Mouse (Mus musculus) forebrain, embryonic 16.5 days (tissue): ENCODE results near the gene Abhd14a. TPM values are rescaled to one million over a fixed set of nuclear protein-coding genes. Genes with fewer than 3 reads are reported as not detected.

ENCODE experiments used
- ATAC-seq: fragments of 200-750 bp; cut with Nextera tagmentation; 2 replicates; pipeline ENCODE4 v1.8.0; 2017; ENCODE audit warnings: mild to moderate bottlenecking, moderate library complexity
- H3K27ac ChIP-seq: fragments of 300-500 bp; sonication (generic); 2 replicates; pipeline ENCODE4 v1.5.1; 2014; ENCODE audit warnings: low read length, control low read depth
- H3K27me3 ChIP-seq: fragments of 300-500 bp; sonication (generic); replicated peaks from 2 replicates; pipeline ENCODE4 v1.6.1; 2014; ENCODE audit warnings: low read length; ENCODE audit not compliant: control insufficient read depth, insufficient read depth
- H3K36me3 ChIP-seq: fragments of 300-500 bp; sonication (generic); 2 replicates; pipeline ENCODE4 v1.6.1; 2014; ENCODE audit not compliant: control insufficient read depth, insufficient read depth
- H3K4me1 ChIP-seq: fragments of 300-500 bp; sonication (generic); replicated peaks from 2 replicates; pipeline ENCODE4 v1.6.1; 2014; ENCODE audit warnings: low read length; ENCODE audit not compliant: control insufficient read depth, insufficient read depth
- H3K4me2 ChIP-seq: fragments of 300-500 bp; sonication (generic); 2 replicates; pipeline ENCODE4 v1.6.1; 2014; ENCODE audit warnings: mild to moderate bottlenecking, low read length, control low read depth
- H3K4me3 ChIP-seq: fragments of 300-500 bp; sonication (generic); replicated peaks from 2 replicates; pipeline ENCODE4 v1.5.1; 2014; ENCODE audit warnings: mild to moderate bottlenecking, low read length, control low read depth
- H3K9ac ChIP-seq: fragments of 300-500 bp; sonication (generic); replicated peaks from 2 replicates; pipeline ENCODE4 v1.6.1; 2014; ENCODE audit warnings: low read depth, low read length, control low read depth
- H3K9me3 ChIP-seq: fragments of 300-500 bp; sonication (generic); 2 replicates; pipeline ENCODE4 v1.6.1; 2016; ENCODE audit warnings: low read length; ENCODE audit not compliant: control insufficient read depth
- WGBS: fragments of 180-500 bp; shearing (Covaris S2); extraction: QIAGEN DNeasy Blood & Tissue Kit; methylation state at CpG from one replicate; pipeline ENCODE4 v1.1.7; 2014; 5-methylcytosine and 5-hydroxymethylcytosine counted together
- polyA plus RNA-seq: library from polyadenylated mRNA; unstranded; fragments of >200 nt; fragmentation: Nextera tagmentation; extraction: Ambion mirVana; gene quantifications from 2 replicates; pipeline ENCODE4 v1.2.1, GENCODE M21; 2015

Gene Abhd14a
- polyA plus RNA-seq, 1 experiment from 2014 or later = 81.9 TPM

GRCm38 (mm10) chr9:106456325-106457162 lies 9.1 kb upstream of the Abhd14a start:
- H3K36me3 ChIP-seq = peaks cover 4% of the 10 kb centered on the region; the same call in 1 of the 2 replicates
- peaks cover 53% of the 10 kb centered on the region for H3K4me1 ChIP-seq
- peak overlapping the region; percentile 78 for H3K4me3 ChIP-seq
- H3K9me3 ChIP-seq = no peaks in the 10 kb centered on the region
- peak overlapping the region; percentile 96 for H3K9ac ChIP-seq
- H3K4me2 ChIP-seq = peak overlapping the region; percentile 99
- no peaks in the 10 kb centered on the region for H3K27me3 ChIP-seq
- H3K27ac ChIP-seq = peak overlapping the region; percentile 51
- WGBS = 25% methylated on average over 15 of the region's 15 CpGs
- no peak for ATAC-seq

- Histone ChIP-seq H3K27ac (peak overlapping the region; percentile 89), H3K9ac (peak overlapping the region; percentile 96), H3K4me1 (peaks cover 55% of the 10 kb centered on the region), H3K9me3 (no peaks in the 10 kb centered on the region), H3K4me3 (peak overlapping the region; percentile 78), H3K36me3 (no peaks in the 10 kb centered on the region), H3K27me3 (no peaks in the 10 kb centered on the region), H3K4me2 (peak overlapping the region; percentile 99)
- ATAC-seq = peak; percentile 34
- 1% methylated on average over 16 of the region's 17 CpGs for WGBS
Measured at GRCm38 (mm10) chr9:106454888-106455681, 7.6 kb upstream of the Abhd14a start.

- Histone ChIP-seq H3K9me3 (no peaks in the 10 kb centered on the region), H3K4me3 (peak overlapping the region; percentile 78), H3K9ac (peak overlapping the region; percentile 96), H3K4me1 (peaks cover 55% of the 10 kb centered on the region), H3K4me2 (peak overlapping the region; percentile 99), H3K27ac (peak overlapping the region; percentile 89), H3K27me3 (no peaks in the 10 kb centered on the region), H3K36me3 (no peaks in the 10 kb centered on the region)
- WGBS = 0% methylated on average over 17 of the region's 20 CpGs
- ATAC-seq = peak; percentile 13
Measured at GRCm38 (mm10) chr9:106454071-106454761, 6.7 kb upstream of the Abhd14a start.

- Histone ChIP-seq H3K9ac (peak within 1 kb of the TSS; percentile 96), H3K36me3 (no peaks in the 10 kb centered on the region), H3K4me2 (peak within 1 kb of the TSS; percentile 99), H3K4me3 (peak within 1 kb of the TSS; percentile 78), H3K27ac (peak within 1 kb of the TSS; percentile 89), H3K4me1 (peaks cover 55% of the 10 kb centered on the region), H3K27me3 (no peaks in the 10 kb centered on the region), H3K9me3 (no peaks in the 10 kb centered on the region)
- WGBS = 0% methylated on average over 40 of the region's 74 CpGs
- peak; percentile 72 for ATAC-seq
Measured at GRCm38 (mm10) chr9:106453271-106454070, 6.0 kb upstream of the Abhd14a start, which contains the start of gene Pcbp4. Gene Pcbp4, plus strand, starts transcription at chr9:106453291.

GRCm38 (mm10) chr9:106452821-106453220 lies 5.3 kb upstream of the Abhd14a start:
- peak overlapping the region; percentile 99 for H3K4me2 ChIP-seq
- H3K9me3 ChIP-seq = no peaks in the 10 kb centered on the region
- peak overlapping the region; percentile 96 for H3K9ac ChIP-seq
- H3K4me3 ChIP-seq = peak overlapping the region; percentile 78
- H3K4me1 ChIP-seq = peaks cover 55% of the 10 kb centered on the region
- WGBS = 0% methylated on average over 7 of the region's 7 CpGs
- H3K27me3 ChIP-seq = no peaks in the 10 kb centered on the region
- peak overlapping the region; percentile 89 for H3K27ac ChIP-seq
- H3K36me3 ChIP-seq = no peaks in the 10 kb centered on the region
- ATAC-seq = no peak

- ATAC-seq = no peak
- Histone ChIP-seq H3K27me3 (no peaks in the 10 kb centered on the region), H3K27ac (no peak overlapping the region), H3K9me3 (no peaks in the 10 kb centered on the region), H3K9ac (no peak overlapping the region), H3K4me2 (peak overlapping the region; percentile 99), H3K36me3 (no peaks in the 10 kb centered on the region), H3K4me3 (peak overlapping the region; percentile 78; the same call in 1 of the 2 replicates), H3K4me1 (peaks cover 54% of the 10 kb centered on the region)
- 20% methylated on average over 6 of the region's 6 CpGs for WGBS
Measured at GRCm38 (mm10) chr9:106452351-106452750, 4.9 kb upstream of the Abhd14a start.

- H3K4me2 ChIP-seq = no peak overlapping the region
- no peak overlapping the region for H3K27ac ChIP-seq
- WGBS = 67% methylated on average over 2 of the region's 2 CpGs
- no peaks in the 10 kb centered on the region for H3K27me3 ChIP-seq
- H3K4me1 ChIP-seq = peaks cover 51% of the 10 kb centered on the region
- no peaks in the 10 kb centered on the region for H3K9me3 ChIP-seq
- no peaks in the 10 kb centered on the region for H3K36me3 ChIP-seq
- no peak overlapping the region for H3K4me3 ChIP-seq
- no peak overlapping the region for H3K9ac ChIP-seq
- ATAC-seq = no peak
Measured at GRCm38 (mm10) chr9:106451899-106452298, 4.4 kb upstream of the Abhd14a start.

GRCm38 (mm10) chr9:106451298-106451697 lies 3.8 kb upstream of the Abhd14a start:
- H3K27ac ChIP-seq = no peak overlapping the region
- no peaks in the 10 kb centered on the region for H3K36me3 ChIP-seq
- WGBS = 77% methylated on average over 11 of the region's 11 CpGs
- no peak overlapping the region for H3K4me3 ChIP-seq
- H3K4me1 ChIP-seq = peaks cover 51% of the 10 kb centered on the region
- H3K27me3 ChIP-seq = no peaks in the 10 kb centered on the region
- H3K4me2 ChIP-seq = no peak overlapping the region
- no peaks in the 10 kb centered on the region for H3K9me3 ChIP-seq
- ATAC-seq = no peak
- no peak overlapping the region for H3K9ac ChIP-seq
